Mouse (Mus musculus) layer of hippocampus, postnatal 10 days (tissue): Measurements from ENCODE around the gene Ezr. TPM values are rescaled to one million over a fixed set of nuclear protein-coding genes. Genes with fewer than 3 reads are reported as not detected.

Experiments
- DNase-seq, 2 experiments: peaks; one replicate each; pipeline ENCODE4 v3.0.0; 2021; ENCODE audit warnings: low spot score in 2 of 2
- total RNA-seq, 2 experiments: library from RNA; stranded (reverse); gene quantifications; 2 replicates each; pipeline ENCODE4 v1.2.3; 2021

Gene Ezr
- total RNA-seq, 2 experiments from 2014 or later: 51.0 to 56.6 TPM

- no peak for DNase-seq
These were observed 11.7 kb upstream of the Ezr start for GRCm38 (mm10) chr17:6794160-6794751.

GRCm38 (mm10) chr17:6789581-6790118 is 7.1 kb upstream of the Ezr start:
- DNase-seq: peak; percentile 59 to 70

- DNase-seq: peak; percentile 74 to 79
These were observed 6.5 kb upstream of the Ezr start for GRCm38 (mm10) chr17:6789103-6789502.

- DNase-seq: no peak
These were observed 4.7 kb upstream of the Ezr start for GRCm38 (mm10) chr17:6787241-6787640.

- DNase-seq: no peak
These were observed 1.3 kb upstream of the Ezr start for GRCm38 (mm10) chr17:6783756-6784357.

- peak; percentile 24 to 45 for DNase-seq
These were observed 550 bp upstream of the Ezr start for GRCm38 (mm10) chr17:6783006-6783661.

- no peak for DNase-seq
These were observed 504 bp downstream of the Ezr start for GRCm38 (mm10) chr17:6782033-6782526.

GRCm38 (mm10) chr17:6781273-6781672 is 1.3 kb downstream of the Ezr start:
- no peak for DNase-seq

- DNase-seq: no peak
These were observed 2.0 kb downstream of the Ezr start for GRCm38 (mm10) chr17:6780521-6781115.

- DNase-seq: no peak
These were observed 3.0 kb downstream of the Ezr start for GRCm38 (mm10) chr17:6779632-6780031.

- peak; percentile 30 to 35 for DNase-seq
These were observed 3.6 kb downstream of the Ezr start for GRCm38 (mm10) chr17:6778771-6779509.

- no peak for DNase-seq
These were observed 4.3 kb downstream of the Ezr start for GRCm38 (mm10) chr17:6778332-6778683.

GRCm38 (mm10) chr17:6777629-6778331 is 4.8 kb downstream of the Ezr start:
- no peak for DNase-seq

- DNase-seq: no peak
These were observed 5.5 kb downstream of the Ezr start for GRCm38 (mm10) chr17:6777061-6777460.

GRCm38 (mm10) chr17:6776576-6776975 is 6.0 kb downstream of the Ezr start:
- no peak for DNase-seq

GRCm38 (mm10) chr17:6776123-6776522 is 6.5 kb downstream of the Ezr start:
- no peak for DNase-seq

GRCm38 (mm10) chr17:6775671-6776070 is 6.9 kb downstream of the Ezr start:
- no peak for DNase-seq

GRCm38 (mm10) chr17:6775221-6775620 is 7.4 kb downstream of the Ezr start:
- no peak for DNase-seq

- DNase-seq: no peak
These were observed 9.2 kb downstream of the Ezr start for GRCm38 (mm10) chr17:6773249-6773966.

GRCm38 (mm10) chr17:6772490-6772773 is 10.2 kb downstream of the Ezr start:
- no peak for DNase-seq
